Comparison of ENCODE assay signal across 17 mouse cellular contexts in the genomic region with DNA sequence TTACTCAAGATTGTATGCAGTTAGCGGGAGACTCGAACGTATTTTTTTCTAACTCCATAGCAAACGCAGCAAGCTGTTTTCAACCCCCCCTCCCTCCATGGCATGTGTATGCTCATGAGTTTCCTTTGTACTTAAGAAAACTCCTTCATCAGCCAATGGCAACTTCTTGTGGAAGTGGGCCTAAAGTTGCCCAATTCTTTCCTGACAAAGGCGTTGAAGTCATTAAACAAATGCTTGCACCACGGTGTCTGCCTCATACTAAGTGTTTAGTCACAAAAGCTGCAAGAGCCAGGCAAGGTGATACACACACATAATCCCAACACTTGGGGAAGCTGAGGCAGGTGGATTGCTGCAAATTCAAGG. TPM values are rescaled to one million over a fixed set of nuclear protein-coding genes. Genes with fewer than 3 reads are reported as not detected.
DNase-seq lines count a peak whose midpoint lies in the region; ATAC-seq and TF ChIP-seq lines count a peak whose summit lies in the region.
"Had no signal": no experiment of that assay in that cellular context is flagged by ENCODE, and none has a peak within 500 bp of the region (broad histone marks: within the 10 kb centered on the region; RNA-seq: fewer than 3 reads in every experiment).

No protein-coding gene starts in this region.

- H3K4me3 ChIP-seq in lung, embryonic 15.5 days, result no peak overlapping the region
- no peak overlapping the region for H3K4me3 ChIP-seq in embryonic facial prominence, embryonic 13.5 days
- H3K4me3 ChIP-seq in intestine, embryonic 16.5 days (ENCODE audit: low read length), result no peak overlapping the region
- H3K4me3 ChIP-seq in stomach, postnatal 0 days (ENCODE audit: low read depth, low read length), result no peak overlapping the region

- peak overlapping the region; percentile 45; the same call in 1 of the 2 replicates for H3K27ac ChIP-seq in lung, embryonic 15.5 days
- H3K27ac ChIP-seq in embryonic facial prominence, embryonic 13.5 days, result peak overlapping the region; percentile 94
- peak overlapping the region; percentile 38 for H3K27ac ChIP-seq in intestine, embryonic 16.5 days (ENCODE audit: low read length)
- peak overlapping the region; percentile 74; the same call in 1 of the 2 replicates for H3K27ac ChIP-seq in stomach, postnatal 0 days (replicated peaks)
- H3K27ac ChIP-seq: kidney, postnatal 0 days; liver, embryonic 14.5 days had no signal

- H3K36me3 ChIP-seq in lung, embryonic 15.5 days, result peaks cover 7% of the 10 kb centered on the region
- H3K36me3 ChIP-seq in embryonic facial prominence, embryonic 13.5 days, result no peaks in the 10 kb centered on the region
- no peaks in the 10 kb centered on the region; the same call in 1 of the 2 replicates for H3K36me3 ChIP-seq in intestine, embryonic 16.5 days (ENCODE audit: control insufficient read depth, insufficient read depth, low read length)
- H3K36me3 ChIP-seq in stomach, postnatal 0 days (ENCODE audit: control insufficient read depth, insufficient read depth, low read length), result no peaks in the 10 kb centered on the region
- H3K36me3 ChIP-seq: midbrain, embryonic 15.5 days had no signal

- no peaks in the 10 kb centered on the region for H3K9me3 ChIP-seq in lung, embryonic 15.5 days
- no peaks in the 10 kb centered on the region for H3K9me3 ChIP-seq in embryonic facial prominence, embryonic 13.5 days
- 0 out of 2 replicates have a peak, but pooled peaks cover 2% of the 10 kb centered on the region for H3K9me3 ChIP-seq in intestine, embryonic 16.5 days (ENCODE audit: control insufficient read depth, low read length)
- H3K9me3 ChIP-seq in stomach, postnatal 0 days (ENCODE audit: control insufficient read depth, low read length), result no peaks in the 10 kb centered on the region
- H3K9me3 ChIP-seq: G1E; heart, embryonic 13.5 days; midbrain, embryonic 15.5 days had no signal

- peak overlapping the region; percentile 74; the same call in 1 of the 2 replicates for H3K4me2 ChIP-seq in lung, embryonic 15.5 days
- peak overlapping the region; percentile 77 for H3K4me2 ChIP-seq in embryonic facial prominence, embryonic 13.5 days
- no peak overlapping the region for H3K4me2 ChIP-seq in intestine, embryonic 16.5 days (ENCODE audit: low read depth, low read length)
- H3K4me2 ChIP-seq in stomach, postnatal 0 days (replicated peaks; ENCODE audit: low read depth), result peak overlapping the region; percentile 69; the same call in 1 of the 2 replicates

- no peaks in the 10 kb centered on the region for H3K27me3 ChIP-seq in lung, embryonic 15.5 days
- no peaks in the 10 kb centered on the region for H3K27me3 ChIP-seq in embryonic facial prominence, embryonic 13.5 days
- H3K27me3 ChIP-seq in intestine, embryonic 16.5 days (replicated peaks; ENCODE audit: control insufficient read depth, insufficient read depth, low read length), result no peaks in the 10 kb centered on the region
- no peaks in the 10 kb centered on the region for H3K27me3 ChIP-seq in stomach, postnatal 0 days (ENCODE audit: control insufficient read depth, insufficient read depth, low read length)
- H3K27me3 ChIP-seq: heart, embryonic 13.5 days; megakaryocyte, embryonic 14.5 days; midbrain, embryonic 15.5 days had no signal

- no peak for DNase-seq in lung, postnatal 4 days
- no peak for DNase-seq in stomach, postnatal 0 days (ENCODE audit: low spot score)
- no peak for DNase-seq in thymus, adult 18-20 months
- DNase-seq in left cerebral cortex, adult 9 months (ENCODE audit: low spot score in 2 of 2), result no peak
- DNase-seq: cerebellum, postnatal 10 days; heart, postnatal 36 days had no signal

- no peak for TF ChIP-seq EP300 in stomach, postnatal 0 days (optimal IDR thresholded peaks at IDR 0.05)

- no peak for TF ChIP-seq CTCF in stomach, postnatal 0 days (IDR thresholded peaks at IDR 0.05; ENCODE audit: low read depth)

- peaks cover 30% of the 10 kb centered on the region for H3K4me1 ChIP-seq in lung, embryonic 15.5 days
- peaks cover 34% of the 10 kb centered on the region for H3K4me1 ChIP-seq in embryonic facial prominence, embryonic 13.5 days
- peaks cover 22% of the 10 kb centered on the region for H3K4me1 ChIP-seq in intestine, embryonic 16.5 days (ENCODE audit: control insufficient read depth, insufficient read depth, low read length)
- peaks cover 3% of the 10 kb centered on the region; the same call in 1 of the 2 replicates for H3K4me1 ChIP-seq in stomach, postnatal 0 days (replicated peaks; ENCODE audit: control insufficient read depth, insufficient read depth)

- H3K9ac ChIP-seq in lung, embryonic 15.5 days, result no peak overlapping the region
- H3K9ac ChIP-seq in embryonic facial prominence, embryonic 13.5 days, result 0 out of 2 replicates have a peak overlapping the region, but pooled peaks have one; percentile 21
- no peak overlapping the region for H3K9ac ChIP-seq in intestine, embryonic 16.5 days (ENCODE audit: low read depth, low read length)
- no peak overlapping the region for H3K9ac ChIP-seq in stomach, postnatal 0 days (ENCODE audit: low read length)
- H3K9ac ChIP-seq: liver, embryonic 14.5 days had no signal

- WGBS in lung, embryonic 15.5 days, result 58% methylated on average over 6 of the region's 6 CpGs
- WGBS in embryonic facial prominence, embryonic 13.5 days, result 46% methylated on average over 6 of the region's 6 CpGs
- WGBS in intestine, embryonic 16.5 days, result 65% methylated on average over 6 of the region's 6 CpGs
- WGBS in stomach, postnatal 0 days, result 52% methylated on average over 6 of the region's 6 CpGs

- no peak for ATAC-seq in lung, embryonic 15.5 days (ENCODE audit: borderline replicate concordance, extremely low read depth, low FRiP score, low TSS enrichment)
- ATAC-seq in embryonic facial prominence, embryonic 13.5 days (ENCODE audit: insufficient number of reproducible peaks, insufficient read depth, low FRiP score, low TSS enrichment, low read depth), result no peak
- no peak for ATAC-seq in intestine, embryonic 16.5 days
- ATAC-seq in stomach, postnatal 0 days (ENCODE audit: low FRiP score, low TSS enrichment), result no peak
- ATAC-seq: forebrain, embryonic 16.5 days had no signal

RNA-seq across cellular contexts. Expression of gene BC030867, which starts 2.4 kb away (rescaled TPM):
- 19.9 and 20.4 TPM in 2 replicates for polyA plus RNA-seq in lung, embryonic 15.5 days (2015; fragmentation: Nextera tagmentation; extraction: Ambion mirVana)
- polyA plus RNA-seq in embryonic facial prominence, embryonic 13.5 days (2015; fragmentation: Nextera tagmentation; extraction: Ambion mirVana), result 18.3 and 19.7 TPM in 2 replicates
- 12.4 and 15.9 TPM in 2 replicates for polyA plus RNA-seq in intestine, embryonic 16.5 days (2015; fragmentation: Nextera tagmentation; extraction: Ambion mirVana)
- 2.2 and 2.7 TPM in 2 replicates for polyA plus RNA-seq in stomach, postnatal 0 days (2015; fragmentation: Nextera tagmentation; extraction: Ambion mirVana)

RNA-seq across cellular contexts. Expression of gene Hdac5, which starts 16.3 kb away (rescaled TPM):
- polyA plus RNA-seq in lung, embryonic 15.5 days (2015; fragmentation: Nextera tagmentation; extraction: Ambion mirVana), result 71.3 and 76.7 TPM in 2 replicates
- polyA plus RNA-seq in embryonic facial prominence, embryonic 13.5 days (2015; fragmentation: Nextera tagmentation; extraction: Ambion mirVana), result 80.5 and 84.4 TPM in 2 replicates
- polyA plus RNA-seq in intestine, embryonic 16.5 days (2015; fragmentation: Nextera tagmentation; extraction: Ambion mirVana), result 54.8 and 55.5 TPM in 2 replicates
- polyA plus RNA-seq in stomach, postnatal 0 days (2015; fragmentation: Nextera tagmentation; extraction: Ambion mirVana), result 33.8 and 43.3 TPM in 2 replicates

RNA-seq across cellular contexts. Expression of gene Asb16, which starts 22.3 kb away (rescaled TPM):
- 0.09 and 0.10 TPM in 2 replicates for polyA plus RNA-seq in lung, embryonic 15.5 days (2015; fragmentation: Nextera tagmentation; extraction: Ambion mirVana)
- polyA plus RNA-seq in embryonic facial prominence, embryonic 13.5 days (2015; fragmentation: Nextera tagmentation; extraction: Ambion mirVana), result 0.11 and 0.18 TPM in 2 replicates
- polyA plus RNA-seq in intestine, embryonic 16.5 days (2015; fragmentation: Nextera tagmentation; extraction: Ambion mirVana), result 0.05 TPM in 2 replicates
- 0.04 TPM in 1 of 2 replicates, not detected in the other for polyA plus RNA-seq in stomach, postnatal 0 days (2015; fragmentation: Nextera tagmentation; extraction: Ambion mirVana)
- polyA plus RNA-seq: forebrain, embryonic 16.5 days; G1E; kidney, postnatal 0 days; neural tube, embryonic 11.5 days had no signal

RNA-seq across cellular contexts. Expression of gene Tmub2, which starts 38.5 kb away (rescaled TPM):
- polyA plus RNA-seq in lung, embryonic 15.5 days (2015; fragmentation: Nextera tagmentation; extraction: Ambion mirVana), result 48.7 and 51.4 TPM in 2 replicates
- polyA plus RNA-seq in embryonic facial prominence, embryonic 13.5 days (2015; fragmentation: Nextera tagmentation; extraction: Ambion mirVana), result 51.8 and 54.8 TPM in 2 replicates
- 52.0 and 54.3 TPM in 2 replicates for polyA plus RNA-seq in intestine, embryonic 16.5 days (2015; fragmentation: Nextera tagmentation; extraction: Ambion mirVana)
- polyA plus RNA-seq in stomach, postnatal 0 days (2015; fragmentation: Nextera tagmentation; extraction: Ambion mirVana), result 30.3 and 31.3 TPM in 2 replicates

RNA-seq across cellular contexts. Expression of gene Atxn7l3, which starts 50.2 kb away (rescaled TPM):
- polyA plus RNA-seq in lung, embryonic 15.5 days (2015; fragmentation: Nextera tagmentation; extraction: Ambion mirVana), result 13.3 and 13.6 TPM in 2 replicates
- 21.6 and 23.8 TPM in 2 replicates for polyA plus RNA-seq in embryonic facial prominence, embryonic 13.5 days (2015; fragmentation: Nextera tagmentation; extraction: Ambion mirVana)
- 8.8 and 9.0 TPM in 2 replicates for polyA plus RNA-seq in intestine, embryonic 16.5 days (2015; fragmentation: Nextera tagmentation; extraction: Ambion mirVana)
- polyA plus RNA-seq in stomach, postnatal 0 days (2015; fragmentation: Nextera tagmentation; extraction: Ambion mirVana), result 6.9 and 7.3 TPM in 2 replicates

Comparison
In these comparisons a context has a peak if more than half of its experiments do, and no peak if none do; other contexts are left out.
1. H3K27ac ChIP-seq: peak in every context shown above with its lines; median percentile 94 in embryonic facial prominence, embryonic 13.5 days; 74 in stomach, postnatal 0 days; 45 in lung, embryonic 15.5 days; 38 in intestine, embryonic 16.5 days.